Mouse (Mus musculus) spleen, adult 2 months (tissue): ENCODE results near the gene Zbtb20.

Experiments used
- CTCF ChIP-seq: fragments of 200-500 bp; IDR thresholded peaks from 2 replicates; pipeline ENCODE4 v1.5.1; 2011; ENCODE audit warnings: mild to moderate bottlenecking, inconsistent platforms; ENCODE audit not compliant: insufficient read depth, insufficient read length, insufficient replicate concordance; ENCODE audit errors: extremely low read depth
- POLR2A ChIP-seq: fragments of 200-500 bp; IDR thresholded peaks from 2 replicates; pipeline ENCODE4 v1.6.1; 2011; ENCODE audit warnings: low read depth, low read length, inconsistent platforms

GRCm38 (mm10) chr16:43181038-43181437, 305.4 kb downstream of the Zbtb20 start:
- TF ChIP-seq CTCF (no peak), POLR2A (no peak)
